Mouse (Mus musculus): ENCODE measurements around the gene Lsm14a.

Gene Lsm14a

DNA sequence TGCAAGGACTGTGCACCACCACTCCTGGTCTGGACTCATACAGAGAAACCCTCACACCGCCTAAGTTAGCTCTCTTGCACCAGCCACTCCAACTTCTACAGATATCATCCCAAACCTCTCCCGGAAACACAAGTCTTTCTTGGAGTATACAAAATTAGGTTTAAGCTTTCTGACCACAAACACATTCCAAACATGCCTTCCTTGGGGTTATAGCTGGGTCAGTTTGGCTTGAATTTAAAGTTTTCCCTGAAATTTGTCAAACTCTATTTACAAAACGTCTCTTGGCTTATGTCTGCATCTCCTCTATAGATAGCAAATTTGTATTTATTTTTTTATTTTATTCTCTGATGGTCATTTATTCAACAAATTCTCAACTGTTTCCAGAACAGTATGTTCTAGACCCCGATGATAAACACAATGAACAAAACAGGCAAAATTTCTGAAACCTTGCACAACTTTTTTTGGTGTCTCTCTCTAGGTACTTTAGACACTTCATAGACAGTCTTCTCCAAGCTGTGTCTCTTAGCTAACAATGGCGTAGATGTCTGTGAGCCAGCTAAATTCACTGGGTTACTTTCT lies 83.8 kb downstream of the Lsm14a start:
- DNase-seq = no peak

DNA sequence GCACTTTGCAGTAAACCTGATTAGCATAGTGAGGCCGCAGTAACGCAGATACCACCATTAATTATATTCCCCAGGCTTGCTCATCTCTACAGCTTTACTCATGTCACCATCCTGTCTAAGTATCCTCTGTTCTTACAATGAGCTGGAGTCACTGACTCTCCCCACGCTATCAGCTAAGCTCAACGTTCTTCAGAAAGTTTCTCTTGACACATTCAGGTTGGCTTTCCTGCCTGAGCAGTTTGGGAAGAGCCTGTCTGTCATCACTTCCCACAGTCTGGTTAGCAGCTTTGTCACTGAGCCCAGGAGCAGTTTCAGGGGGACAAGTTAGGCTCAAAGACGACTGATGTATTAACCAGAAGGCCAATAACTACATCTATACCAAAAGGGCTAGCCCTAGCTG lies 84.5 kb downstream of the Lsm14a start:
- DNase-seq = no peak

DNA sequence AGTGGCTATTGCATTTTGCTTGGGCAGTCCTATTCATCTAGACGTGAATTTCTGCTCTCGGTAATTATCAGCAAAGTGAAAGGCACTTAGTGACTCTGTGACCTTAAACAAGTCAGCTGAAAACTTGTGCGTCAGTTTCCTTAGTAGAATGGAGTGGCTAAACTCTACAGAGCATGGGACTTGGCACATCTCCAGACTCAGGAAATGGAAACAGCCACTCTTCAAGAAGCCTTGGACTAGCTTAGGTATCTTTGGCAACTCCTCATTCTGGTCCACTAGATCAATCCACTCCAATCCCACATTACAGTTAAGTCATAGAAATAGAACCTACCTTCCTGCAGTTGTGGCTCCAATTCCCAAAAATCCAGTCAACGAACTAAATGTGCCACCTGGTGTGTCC lies 87.7 kb downstream of the Lsm14a start:
- DNase-seq = no peak

DNA sequence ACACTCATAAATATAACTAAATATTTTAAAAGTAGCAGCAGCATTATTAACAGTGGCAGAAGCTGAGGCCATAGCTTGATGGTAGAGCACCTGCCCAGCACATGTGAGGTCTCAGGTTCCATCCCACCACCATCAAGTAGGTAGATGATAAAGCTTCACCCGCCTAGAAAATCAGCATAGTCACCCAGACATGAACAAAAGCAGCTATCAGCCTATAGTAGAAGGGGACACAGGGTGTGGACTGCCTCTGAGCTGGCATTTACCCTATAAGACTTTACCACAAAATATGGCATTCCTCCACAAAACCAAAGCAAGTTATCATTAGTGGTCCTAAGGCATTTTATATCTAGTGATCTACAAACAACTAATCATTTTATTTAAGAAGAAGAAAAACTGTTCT lies 90.5 kb downstream of the Lsm14a start:
- DNase-seq = no peak

DNA sequence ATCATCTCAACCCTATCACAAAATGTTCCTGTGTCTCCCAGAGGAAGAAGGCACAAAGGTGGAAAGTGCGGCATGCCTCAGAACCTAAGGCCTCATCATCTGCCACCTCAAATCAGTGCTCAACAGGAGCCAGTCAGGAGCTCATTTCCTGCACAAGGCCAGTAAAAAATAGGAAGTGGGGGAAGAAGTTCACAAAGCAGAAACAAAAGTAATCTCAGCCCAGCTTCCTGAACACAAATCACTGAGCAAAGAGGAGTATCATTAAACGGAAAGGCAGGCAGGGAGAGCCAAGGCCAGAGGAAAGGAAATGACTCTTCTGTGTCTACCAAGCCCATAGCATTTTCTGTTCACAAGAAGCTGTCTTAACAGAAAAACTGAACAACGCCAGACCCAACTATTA lies 91.2 kb downstream of the Lsm14a start:
- no peak for DNase-seq

DNA sequence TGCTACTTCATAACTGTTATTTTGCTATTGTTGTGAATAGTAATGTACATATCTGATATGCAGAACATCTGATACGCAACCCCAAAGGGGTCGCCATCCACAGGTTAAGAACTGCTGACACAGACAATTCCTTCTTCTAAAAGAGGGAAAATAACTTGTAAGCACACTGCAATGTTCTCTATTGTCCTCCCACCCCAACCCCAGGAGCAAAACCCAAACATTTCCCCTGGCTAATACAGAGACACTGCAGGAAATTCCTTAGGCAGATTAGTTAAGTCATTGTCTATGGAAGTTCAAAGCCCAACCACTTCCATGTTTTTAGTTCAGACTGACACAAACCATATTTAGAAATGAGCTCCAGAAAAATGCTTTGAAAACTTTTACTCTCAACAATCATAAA lies 94.3 kb downstream of the Lsm14a start:
- no peak for DNase-seq

DNA sequence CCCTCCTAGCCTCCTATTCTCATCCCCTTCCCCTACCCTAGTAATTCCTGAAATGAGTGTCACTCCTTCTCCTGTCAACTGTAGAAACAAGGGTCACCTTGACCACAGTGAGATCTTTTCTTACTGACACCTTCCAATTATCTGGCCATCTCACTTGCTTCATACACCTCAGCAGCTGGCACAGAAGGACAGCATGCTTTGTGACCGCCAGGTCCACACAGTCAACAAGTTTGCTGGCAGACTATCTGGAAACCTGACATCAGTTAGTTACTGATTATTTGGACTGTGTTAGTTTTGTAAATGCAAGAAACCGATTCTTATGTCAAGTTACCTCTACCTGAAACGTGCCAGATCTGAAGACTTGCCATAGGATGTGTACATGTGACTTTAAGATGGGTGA lies 97.0 kb downstream of the Lsm14a start:
- no peak for DNase-seq

All from right cerebral cortex, postnatal 25 days (tissue).